Mouse (Mus musculus) myocyte (in vitro differentiated cells): ENCODE measurements around the gene Dph3.

Experiments
- E2F4 ChIP-seq: IDR thresholded peaks from one replicate; pipeline ENCODE4 v1.6.1; 2011; ENCODE audit warnings: mild to moderate bottlenecking, control low read depth, moderate library complexity; ENCODE audit not compliant: insufficient read depth
- MAX ChIP-seq: IDR thresholded peaks from one replicate; pipeline ENCODE4 v1.6.1; 2011; ENCODE audit warnings: low read depth, mild to moderate bottlenecking, control low read depth
- POLR2A ChIP-seq: IDR thresholded peaks from one replicate; pipeline ENCODE4 v1.6.1; 2011; ENCODE audit warnings: low read depth, mild to moderate bottlenecking, control low read depth, moderate library complexity; ENCODE audit not compliant: insufficient read length
- POLR2AphosphoS2 ChIP-seq: IDR thresholded peaks from one replicate; pipeline ENCODE4 v1.6.1; 2011; ENCODE audit warnings: low read depth, control low read depth; ENCODE audit not compliant: insufficient read length
- USF1 ChIP-seq: IDR thresholded peaks from one replicate; pipeline ENCODE4 v1.6.1; 2011; ENCODE audit warnings: low read depth, mild to moderate bottlenecking, control low read depth, moderate library complexity

DNA sequence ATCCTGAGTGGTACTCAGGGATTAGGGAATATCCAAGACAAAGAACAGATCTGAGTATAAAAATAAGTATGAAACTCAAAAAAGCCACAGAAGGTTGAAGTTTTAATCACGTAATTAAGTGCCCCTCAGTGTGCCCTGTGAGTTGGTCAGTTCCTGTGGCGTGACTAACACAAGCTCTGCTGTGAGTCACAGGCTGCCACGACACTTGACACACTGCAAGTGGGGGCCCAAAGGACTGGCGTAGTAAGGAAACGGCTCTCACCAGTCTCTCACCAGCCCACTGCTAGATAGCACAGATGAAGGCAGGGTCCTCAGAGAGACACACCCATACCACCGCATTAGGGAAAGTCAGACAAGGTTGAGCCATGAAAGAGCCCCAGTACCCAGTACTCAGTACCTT lies 35.4 kb downstream of the Dph3 start:
- no peak for TF ChIP-seq POLR2A
- TF ChIP-seq MAX: no peak
- no peak for TF ChIP-seq E2F4
- no peak for TF ChIP-seq POLR2AphosphoS2
- TF ChIP-seq USF1: no peak
